In the genomic region with DNA sequence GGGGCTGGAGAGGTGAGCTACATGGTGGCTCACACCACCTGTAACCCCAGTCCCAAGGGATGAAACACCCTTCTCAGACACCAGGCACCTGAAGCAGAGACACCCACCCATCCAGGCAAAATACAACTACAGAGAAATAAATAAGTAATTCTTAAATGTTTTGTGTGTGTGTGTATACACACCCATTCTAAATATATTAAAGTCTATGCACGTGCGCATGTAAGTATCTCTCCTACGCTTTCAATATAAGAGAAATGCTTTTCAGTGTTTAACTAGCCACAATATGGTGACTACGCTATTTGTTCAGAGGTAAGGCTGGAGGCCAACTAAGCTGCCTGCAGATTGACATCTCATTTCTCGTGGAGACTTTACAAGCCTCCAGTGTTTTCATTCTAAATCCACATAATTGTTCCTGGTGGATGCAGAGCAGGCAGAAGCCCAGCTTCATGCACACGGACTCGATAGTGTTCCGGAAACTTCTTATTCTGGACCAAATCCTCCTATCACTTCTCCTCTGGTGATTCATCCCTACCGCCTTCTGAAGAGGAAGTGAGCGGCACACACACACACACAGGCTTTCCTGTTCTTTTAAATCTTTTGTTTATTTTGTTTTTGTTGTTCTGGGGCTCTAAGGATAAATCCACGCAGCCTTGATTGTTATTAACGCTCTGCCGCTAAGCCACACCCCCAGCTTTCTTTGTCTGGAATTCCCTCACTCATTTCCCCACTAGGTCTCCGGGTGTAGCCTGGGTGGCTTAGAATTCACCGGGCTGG, we compare ENCODE assay signal across 8 mouse cellular contexts. TPM values are rescaled to one million over a fixed set of nuclear protein-coding genes. Genes with fewer than 3 reads are reported as not detected.
DNase-seq lines count a peak whose midpoint lies in the region; ATAC-seq and TF ChIP-seq lines count a peak whose summit lies in the region.

No protein-coding gene starts in this region.

- TF ChIP-seq POLR2A in lung, adult 2 months (IDR thresholded peaks at IDR 0.05; ENCODE audit: borderline replicate concordance, extremely low read depth, low read depth, low read length): no peak
- TF ChIP-seq POLR2A in brain, embryonic 14.5 days (IDR thresholded peaks at IDR 0.05; ENCODE audit: borderline replicate concordance, extremely low read depth, insufficient read depth, insufficient read length, poor library complexity, severe bottlenecking): no peak

- WGBS in lung, embryonic 15.5 days: 41% methylated on average over 15 of the region's 15 CpGs
- 26% methylated on average over 15 of the region's 15 CpGs for WGBS in lung, adult 2 months

- TF ChIP-seq CTCF in lung, adult 2 months (IDR thresholded peaks at IDR 0.05; ENCODE audit: insufficient read depth, low read length): no peak
- TF ChIP-seq CTCF in brain, embryonic 14.5 days (IDR thresholded peaks at IDR 0.05; ENCODE audit: borderline replicate concordance, extremely low read depth, insufficient read depth, insufficient read length): no peak

- intact Hi-C loops in heart, postnatal 10 days (cut with DNase I): loop anchor here (5.0 kb wide), 1 partner anchor 43 kb away; no protein-coding TSS in a partner anchor

- peak overlapping the region; percentile 7; the same call in 1 of the 2 replicates for H3K4me2 ChIP-seq in lung, embryonic 15.5 days

- H3K27me3 ChIP-seq in lung, embryonic 15.5 days: no peaks in the 10 kb centered on the region

- DNase-seq in lung, adult 2 months: no peak
- DNase-seq in brain, embryonic 14.5 days (ENCODE audit: low read depth): peak; percentile 44
- DNase-seq in heart, postnatal 10 days: peak; percentile 32 to 42
- peak; percentile 54 for DNase-seq in naive thymus-derived CD4-positive, alpha-beta T cell, adult 2 months (ENCODE audit: low read depth)
- no peak for DNase-seq in layer of hippocampus, postnatal 14 days (ENCODE audit: low spot score in 2 of 2)
- no peak for DNase-seq in urinary bladder, postnatal 4 days (ENCODE audit: low spot score in 2 of 2)

- H3K4me1 ChIP-seq in lung, embryonic 15.5 days: peaks cover 38% of the 10 kb centered on the region
- peaks cover 9% of the 10 kb centered on the region for H3K4me1 ChIP-seq in lung, adult 2 months (ENCODE audit: control insufficient read depth, insufficient read depth, low read length)

- H3K9ac ChIP-seq in lung, embryonic 15.5 days: no peak overlapping the region

- H3K4me3 ChIP-seq in lung, embryonic 15.5 days: no peak overlapping the region
- H3K4me3 ChIP-seq in lung, adult 2 months (replicated peaks; ENCODE audit: extremely low read depth, low read depth, low read length): no peak overlapping the region

- peak overlapping the region; percentile 32 for H3K27ac ChIP-seq in lung, embryonic 15.5 days

- no peaks in the 10 kb centered on the region for H3K36me3 ChIP-seq in lung, embryonic 15.5 days

- no peak for ATAC-seq in lung, embryonic 15.5 days (ENCODE audit: borderline replicate concordance, extremely low read depth, low FRiP score, low TSS enrichment)
- no peak for ATAC-seq in activated CD4-positive, CD25-positive, alpha-beta regulatory T cell, adult 4 months

- H3K9me3 ChIP-seq in lung, embryonic 15.5 days: no peaks in the 10 kb centered on the region

RNA-seq across cellular contexts. Expression of gene Zfp217, which starts 12.1 kb away (rescaled TPM):
- polyA plus RNA-seq in lung, embryonic 15.5 days (2015; fragmentation: Nextera tagmentation; extraction: Ambion mirVana): 5.0 and 5.1 TPM in 2 replicates
- 13.7 and 19.8 TPM in 2 replicates for polyA plus RNA-seq in lung, adult 2 months (2012; rRNA removed)
- 5.7 and 7.6 TPM in 2 replicates for polyA plus RNA-seq in brain, embryonic 14.5 days (2012; rRNA removed)
- 10 to 100 TPM; 14.4 to 17.7 TPM for total RNA-seq in heart, postnatal 10 days (2021)
- 10 to 100 TPM in 1 of 2 experiments, 1 to 10 TPM in 1; 9.1 to 10.4 TPM for polyA plus RNA-seq in activated CD4-positive, CD25-positive, alpha-beta regulatory T cell, adult 4 months (2017; shearing (Covaris generic))
- 1 to 10 TPM; 3.0 to 3.1 TPM for total RNA-seq in layer of hippocampus, postnatal 14 days (2021)

Comparison
In these comparisons a context has a peak if more than half of its experiments do, and no peak if none do; other contexts are left out.
1. DNase-seq: peak in brain, embryonic 14.5 days (single experiment), heart, postnatal 10 days (2 of 2) and naive thymus-derived CD4-positive, alpha-beta T cell, adult 2 months (single experiment); none in lung, adult 2 months (single experiment), layer of hippocampus, postnatal 14 days (0 of 2) and urinary bladder, postnatal 4 days (0 of 2).